Mouse (Mus musculus) small intestine, adult 2 months (tissue): Measurements from ENCODE around the gene Dda1. TPM values are rescaled to one million over a fixed set of nuclear protein-coding genes. Genes with fewer than 3 reads are reported as not detected.

Experiments
- H3K27ac ChIP-seq: fragments of 200-500 bp; 2 replicates; pipeline ENCODE4 v1.5.1; 2012; ENCODE audit warnings: low read depth, low read length, control low read depth, inconsistent platforms; ENCODE audit not compliant: insufficient read depth
- H3K27me3 ChIP-seq: fragments of 200-500 bp; 2 replicates; pipeline ENCODE4 v1.6.1; 2012; ENCODE audit warnings: mild to moderate bottlenecking, moderate library complexity, low read length, inconsistent platforms; ENCODE audit not compliant: control insufficient read depth, insufficient read depth
- H3K36me3 ChIP-seq: fragments of 200-500 bp; 2 replicates; pipeline ENCODE4 v1.6.1; 2012; ENCODE audit warnings: mild to moderate bottlenecking, low read length, control low read depth, inconsistent platforms; ENCODE audit not compliant: control insufficient read depth, insufficient read depth
- H3K4me1 ChIP-seq: fragments of 200-500 bp; 2 replicates; pipeline ENCODE4 v1.6.1; 2012; ENCODE audit warnings: low read length, inconsistent platforms, mixed read lengths; ENCODE audit not compliant: control insufficient read depth, insufficient read depth, insufficient read length
- H3K4me3 ChIP-seq: fragments of 200-500 bp; 2 replicates; pipeline ENCODE4 v1.5.1; 2012; ENCODE audit warnings: low read depth, mild to moderate bottlenecking, control low read depth, inconsistent platforms, low read length, moderate library complexity
- CTCF ChIP-seq: fragments of 200-500 bp; IDR thresholded peaks from 2 replicates; pipeline ENCODE4 v1.5.1; 2012; ENCODE audit warnings: low read depth, mild to moderate bottlenecking, control low read depth, inconsistent platforms, low read length, moderate library complexity, mixed read lengths; ENCODE audit not compliant: insufficient replicate concordance, insufficient read length; ENCODE audit errors: extremely low read depth
- POLR2A ChIP-seq: fragments of 200-500 bp; IDR thresholded peaks from 2 replicates; pipeline ENCODE4 v1.6.1; 2012; ENCODE audit warnings: low read depth, mild to moderate bottlenecking, control low read depth, inconsistent platforms, low read length, moderate library complexity
- WGBS: fragments of 180-500 bp; shearing (Covaris S2); methylation state at CpG from one replicate; pipeline ENCODE4 v1.1.7; 2018; 5-methylcytosine and 5-hydroxymethylcytosine counted together
- polyA plus RNA-seq: library from polyadenylated mRNA; depleted of rRNA; stranded (reverse); fragments of >200 nt; gene quantifications from 2 replicates; pipeline ENCODE4 v1.2.3, GENCODE M21; 2012

Dda1 gene
- polyA plus RNA-seq, 1 experiment, result 85.3 TPM

GRCm38 (mm10) chr8:71496481-71496880 is 27.5 kb downstream of the Dda1 start:
- H3K4me3 ChIP-seq, result no peak overlapping the region
- 58% methylated on average over 11 of the region's 11 CpGs for WGBS
- H3K4me1 ChIP-seq, result peaks cover 2% of the 10 kb centered on the region
- H3K27me3 ChIP-seq, result no peaks in the 10 kb centered on the region
- TF ChIP-seq CTCF, result no peak
- no peak for TF ChIP-seq POLR2A
- H3K27ac ChIP-seq, result peak overlapping the region; percentile 33; the same call in 1 of the 2 replicates
- peaks cover 12% of the 10 kb centered on the region; the same call in 1 of the 2 replicates for H3K36me3 ChIP-seq

DNA sequence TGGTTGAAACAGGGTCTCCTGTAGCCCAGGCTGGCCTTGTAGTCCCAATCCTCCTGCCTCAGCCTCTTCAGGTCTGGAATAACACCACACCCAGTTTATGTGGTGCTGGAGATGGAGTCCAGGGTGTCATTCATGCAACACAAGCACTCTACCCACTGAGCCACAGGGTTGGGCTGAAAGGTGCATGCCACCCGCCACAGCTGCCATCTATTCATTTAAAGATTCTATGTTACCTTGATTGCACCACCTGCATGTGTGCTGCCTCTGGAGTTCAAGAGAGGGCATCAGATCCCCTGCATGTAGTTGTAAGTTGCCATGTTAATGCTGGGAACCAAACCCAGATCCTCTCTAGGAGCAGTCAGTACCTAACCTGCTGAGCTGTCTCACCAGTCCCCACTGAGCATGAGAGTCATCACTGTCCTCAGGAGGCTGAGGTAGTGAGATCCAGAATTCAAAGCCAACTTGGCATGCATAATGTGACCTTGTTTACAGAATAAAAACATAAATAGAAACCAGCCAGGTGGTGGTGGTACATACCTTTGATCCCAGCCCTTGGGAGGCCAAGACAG is 28.2 kb downstream of the Dda1 start:
- Histone ChIP-seq H3K36me3 (peaks cover 12% of the 10 kb centered on the region; the same call in 1 of the 2 replicates), H3K27ac (no peak overlapping the region), H3K4me3 (no peak overlapping the region), H3K27me3 (no peaks in the 10 kb centered on the region), H3K4me1 (no peaks in the 10 kb centered on the region; the same call in 1 of the 2 replicates)
- whole genome bisulfite sequencing, result 84% methylated on average over 1 of the region's 1 CpGs
- no peak for TF ChIP-seq CTCF
- TF ChIP-seq POLR2A, result no peak

DNA sequence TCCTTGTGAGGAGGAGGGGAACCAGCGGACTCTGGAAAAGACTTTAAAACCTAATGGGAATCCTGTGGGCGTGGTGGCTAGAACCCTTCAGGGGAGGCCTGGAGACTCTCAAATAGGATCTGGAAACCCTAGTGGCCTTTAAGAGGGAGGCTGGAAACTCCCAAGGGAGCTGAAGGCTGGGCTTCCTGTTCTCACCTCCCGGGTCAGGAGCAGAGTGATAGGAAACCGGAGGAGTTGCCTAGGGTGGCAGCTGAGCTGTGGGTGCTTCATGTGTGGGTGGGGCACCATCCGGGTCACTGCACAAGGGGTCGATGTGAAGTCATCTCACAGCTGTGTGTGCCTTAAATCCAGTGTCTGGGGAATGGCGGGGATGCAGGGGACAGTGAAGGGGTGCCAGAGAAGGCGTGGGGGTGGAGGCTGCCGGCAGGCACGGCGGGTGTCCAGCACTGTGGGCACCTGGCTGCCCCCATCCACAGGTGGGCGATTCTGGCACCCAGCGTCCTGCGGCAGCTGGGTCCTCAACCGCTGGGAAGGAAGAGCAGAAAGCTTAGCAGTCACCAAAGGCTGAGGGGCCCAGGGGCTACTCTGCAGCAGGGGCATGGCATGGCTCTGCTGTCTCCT is 29.0 kb downstream of the Dda1 start:
- 33% methylated on average over 15 of the region's 15 CpGs for WGBS
- H3K27me3 ChIP-seq, result no peaks in the 10 kb centered on the region
- H3K4me1 ChIP-seq, result no peaks in the 10 kb centered on the region; the same call in 1 of the 2 replicates
- no peak for TF ChIP-seq CTCF
- TF ChIP-seq POLR2A, result no peak
- no peak overlapping the region for H3K4me3 ChIP-seq
- peaks cover 9% of the 10 kb centered on the region; the same call in 1 of the 2 replicates for H3K36me3 ChIP-seq
- no peak overlapping the region for H3K27ac ChIP-seq

- H3K36me3 ChIP-seq, result peaks cover 3% of the 10 kb centered on the region; the same call in 1 of the 2 replicates
- 41% methylated on average over 16 of the region's 16 CpGs for WGBS
- TF ChIP-seq CTCF (no peak), POLR2A (no peak)
- H3K4me1 ChIP-seq, result no peaks in the 10 kb centered on the region; the same call in 1 of the 2 replicates
- no peak overlapping the region for H3K4me3 ChIP-seq
- peak overlapping the region; percentile 10; the same call in 1 of the 2 replicates for H3K27ac ChIP-seq
- no peaks in the 10 kb centered on the region for H3K27me3 ChIP-seq
Observed at GRCm38 (mm10) chr8:71498816-71499690, 30.1 kb downstream of the Dda1 start.

DNA sequence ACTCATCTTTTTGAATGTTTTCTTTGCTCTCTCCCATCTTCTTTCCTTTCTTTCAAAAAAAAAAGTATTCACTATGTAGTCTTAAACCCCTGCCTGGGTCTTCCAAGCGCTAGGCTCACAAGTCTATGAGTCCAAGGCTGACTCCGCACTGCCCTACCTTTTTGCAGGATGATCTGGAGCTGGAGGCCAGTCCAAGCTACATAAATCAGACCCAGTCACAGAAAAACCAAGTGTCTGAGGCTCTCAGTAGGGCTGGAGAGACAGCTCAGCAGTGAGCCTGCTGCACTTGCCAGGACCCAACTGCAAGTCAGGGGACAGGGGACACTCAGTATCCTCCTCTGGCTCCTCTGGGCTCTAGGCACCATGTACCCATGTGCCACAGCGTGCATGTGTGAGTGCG is 35.4 kb downstream of the Dda1 start:
- Histone ChIP-seq H3K4me3 (no peak overlapping the region), H3K27me3 (peaks cover 11% of the 10 kb centered on the region; the same call in 1 of the 2 replicates), H3K4me1 (peaks cover 3% of the 10 kb centered on the region), H3K36me3 (no peaks in the 10 kb centered on the region), H3K27ac (no peak overlapping the region)
- 96% methylated on average over 4 of the region's 4 CpGs for WGBS
- TF ChIP-seq CTCF (no peak), POLR2A (no peak)

DNA sequence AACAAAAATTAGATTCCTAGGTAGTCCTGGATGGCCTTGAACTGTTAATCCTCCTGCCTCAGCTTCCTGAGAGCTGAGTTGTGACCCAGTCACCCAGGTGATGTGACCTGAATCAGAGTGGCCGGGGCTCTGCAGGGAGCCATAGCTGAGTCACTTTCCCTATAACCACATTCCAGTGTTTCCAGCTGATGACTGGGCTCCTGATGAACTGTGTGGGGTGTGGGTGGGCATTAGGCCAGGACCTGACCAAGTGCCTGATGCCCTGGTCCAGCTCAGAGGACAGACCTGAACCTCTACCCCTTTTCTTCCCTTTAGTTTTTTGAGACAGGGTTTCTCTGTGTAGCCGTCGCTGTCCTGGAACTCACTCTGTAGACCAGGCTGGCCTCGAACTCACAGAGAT is 36.3 kb downstream of the Dda1 start:
- no peak overlapping the region for H3K4me3 ChIP-seq
- H3K4me1 ChIP-seq, result peaks cover 3% of the 10 kb centered on the region
- WGBS, result 83% methylated on average over 4 of the region's 4 CpGs
- H3K27me3 ChIP-seq, result peaks cover 11% of the 10 kb centered on the region; the same call in 1 of the 2 replicates
- H3K36me3 ChIP-seq, result no peaks in the 10 kb centered on the region
- no peak overlapping the region for H3K27ac ChIP-seq
- no peak for TF ChIP-seq CTCF
- no peak for TF ChIP-seq POLR2A
